Mouse (Mus musculus): ENCODE results near the gene Tex12. TPM values are rescaled to one million over a fixed set of nuclear protein-coding genes. Genes with fewer than 3 reads are reported as not detected.

Gene Tex12
- total RNA-seq (2021): not detected
- long read RNA-seq, experiment 1: 0 reads
- long read RNA-seq, experiment 2: 0 reads

- no peak for DNase-seq (ENCODE audit: low spot score in 2 of 2)
These were observed at the start of gene Tex12 for GRCm38 (mm10) chr9:50561145-50561917. TSS of gene Tex12 (minus strand) at chr9:50561325.

GRCm38 (mm10) chr9:50604338-50604737 lies 43.2 kb upstream of the Tex12 start:
- no peak for DNase-seq (ENCODE audit: low spot score in 2 of 2)

GRCm38 (mm10) chr9:50603998-50604324 lies 42.8 kb upstream of the Tex12 start:
- DNase-seq (ENCODE audit: low spot score in 2 of 2): no peak

- DNase-seq (ENCODE audit: low spot score in 2 of 2): peak; percentile 83 to 93
These were observed 42.3 kb upstream of the Tex12 start, which contains the start of the genes Sdhd and Timm8b for GRCm38 (mm10) chr9:50603189-50603997. TSS of gene Sdhd (minus strand) at chr9:50603812. TSS of gene Timm8b (plus strand) at chr9:50603910.

DNA sequence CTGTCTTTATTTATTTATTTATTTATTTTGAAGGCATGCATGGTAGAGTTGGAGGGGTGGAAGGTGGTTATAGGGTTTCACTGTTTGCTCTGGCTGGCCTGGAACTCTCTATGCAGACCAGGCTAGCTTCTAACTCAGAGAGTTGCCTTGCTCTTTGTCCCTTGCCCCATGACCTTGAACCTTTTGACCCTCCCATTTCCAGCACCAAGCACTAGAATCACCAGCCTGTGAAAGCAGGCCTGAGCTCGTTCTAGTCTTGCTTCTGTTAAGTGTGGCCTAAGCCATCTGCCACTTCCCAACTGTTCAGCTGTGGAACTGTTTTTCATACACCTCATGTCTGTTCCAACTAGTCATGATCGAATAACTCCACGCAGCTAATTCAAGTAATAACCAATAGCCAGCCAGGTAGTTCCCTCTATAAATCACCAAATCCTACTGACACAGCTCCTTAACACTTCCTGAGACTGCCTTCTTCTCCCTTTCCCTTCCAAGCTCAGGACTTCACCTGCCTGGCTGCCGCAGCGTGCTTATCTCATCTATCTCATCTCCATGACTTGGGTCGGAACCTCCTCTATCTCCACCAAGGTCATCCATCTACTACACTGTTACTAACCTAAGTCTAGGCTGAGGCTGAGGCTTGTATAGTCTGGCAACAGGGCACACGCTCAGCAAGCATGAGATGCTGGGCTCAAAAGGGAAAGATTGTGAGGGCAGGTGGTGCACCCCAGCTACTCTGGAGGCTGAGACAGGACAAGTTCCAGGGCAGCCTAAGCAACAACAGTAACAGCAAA lies 41.1 kb upstream of the Tex12 start:
- no peak for DNase-seq (ENCODE audit: low spot score in 2 of 2)

GRCm38 (mm10) chr9:50601536-50601935 lies 40.4 kb upstream of the Tex12 start:
- no peak for DNase-seq (ENCODE audit: low spot score in 2 of 2)

DNA sequence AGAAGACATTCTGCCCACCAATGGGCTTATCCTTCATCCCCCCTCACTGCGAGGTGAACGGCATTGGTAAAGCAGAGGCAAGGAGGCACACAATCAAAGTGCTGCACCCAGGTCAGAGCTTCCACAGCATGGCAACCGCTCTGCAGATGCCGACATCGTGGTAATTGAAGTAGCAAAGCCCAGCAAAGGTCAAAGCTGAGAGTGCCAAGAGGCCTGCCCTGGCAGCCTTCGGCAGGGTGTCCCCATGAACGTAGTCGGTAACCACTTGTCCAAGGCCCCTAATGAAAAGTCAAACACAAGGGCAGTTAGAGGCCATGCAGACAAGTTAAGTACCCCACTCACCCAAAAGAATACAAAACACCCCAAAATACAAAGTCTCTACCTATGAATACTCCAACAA lies 35.8 kb upstream of the Tex12 start:
- DNase-seq (ENCODE audit: low spot score in 2 of 2): no peak

GRCm38 (mm10) chr9:50594794-50595417 lies 33.8 kb upstream of the Tex12 start:
- DNase-seq (ENCODE audit: low spot score in 2 of 2): no peak

DNA sequence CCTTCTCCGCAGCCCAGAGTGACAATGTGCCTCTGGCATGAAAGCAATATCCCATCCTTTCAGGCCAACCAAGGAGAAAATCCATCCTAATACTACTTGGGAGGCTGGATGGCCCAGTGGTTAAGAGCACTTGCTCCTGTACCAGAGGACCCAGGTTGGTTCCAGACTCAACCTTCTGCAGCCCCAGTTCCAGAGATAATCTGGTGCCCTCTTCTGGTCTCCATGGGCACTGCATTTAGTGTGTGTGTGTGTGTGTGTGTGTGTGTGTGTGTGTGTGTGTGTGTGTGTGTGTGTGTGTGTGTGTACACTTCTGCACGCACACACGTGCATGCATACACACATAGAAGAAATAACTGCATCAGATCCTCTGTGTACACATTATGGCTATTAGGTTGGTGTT lies 32.4 kb upstream of the Tex12 start:
- no peak for DNase-seq (ENCODE audit: low spot score in 2 of 2)

- no peak for DNase-seq (ENCODE audit: low spot score in 2 of 2)
These were observed 31.8 kb upstream of the Tex12 start for GRCm38 (mm10) chr9:50592955-50593354.

GRCm38 (mm10) chr9:50590856-50591518 lies 29.9 kb upstream of the Tex12 start:
- no peak for DNase-seq (ENCODE audit: low spot score in 2 of 2)

DNA sequence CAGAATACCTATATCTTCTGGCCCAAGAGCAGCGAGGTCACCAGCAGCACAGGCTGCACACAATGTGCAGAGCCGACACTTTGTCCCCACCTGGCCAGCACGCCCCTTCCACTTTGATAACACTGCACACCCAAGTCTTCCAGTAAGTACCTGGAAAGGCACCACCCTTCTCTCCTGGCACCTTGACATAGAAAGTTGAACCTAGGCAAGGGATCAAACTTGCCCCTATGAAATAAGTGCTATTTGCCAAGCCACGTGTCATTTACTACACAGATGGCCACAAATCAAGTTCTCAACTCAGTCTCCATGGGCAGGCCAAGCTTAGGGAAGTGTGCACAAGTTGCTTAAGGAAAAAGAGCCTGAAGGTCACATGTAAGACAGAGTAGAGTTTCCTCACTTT lies 25.8 kb upstream of the Tex12 start:
- no peak for DNase-seq (ENCODE audit: low spot score in 2 of 2)

DNA sequence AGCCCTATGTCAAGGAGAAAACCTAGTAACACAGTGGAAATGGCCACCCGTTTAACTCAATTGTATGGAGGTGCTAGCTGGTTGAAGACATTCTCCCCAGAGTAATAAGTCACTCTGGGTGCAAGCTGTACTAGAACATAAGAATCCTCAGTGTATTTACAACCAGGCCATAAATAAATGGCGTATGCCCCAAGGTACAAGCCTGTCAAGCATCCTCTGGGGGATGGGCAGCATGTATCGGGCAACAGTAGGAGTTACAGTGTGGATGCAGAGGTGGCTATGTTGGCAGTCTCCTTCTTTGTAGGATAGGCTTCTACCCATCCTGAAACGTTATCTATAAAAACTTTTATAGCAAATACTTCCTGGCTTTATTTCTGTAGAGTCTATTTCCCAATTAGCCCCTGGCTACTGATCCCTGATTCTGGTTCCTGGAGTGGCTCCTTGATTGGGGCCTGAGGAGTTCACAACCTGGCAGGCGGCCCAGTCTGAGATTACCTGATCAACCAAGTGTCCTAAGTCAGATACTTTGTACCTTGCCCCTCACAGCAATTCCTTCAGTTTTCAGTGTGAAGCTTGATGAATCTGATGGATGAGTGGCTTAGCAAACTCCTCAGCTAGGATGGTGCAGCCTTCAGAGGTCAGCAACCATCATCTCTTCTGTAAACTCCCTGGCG lies 24.2 kb upstream of the Tex12 start:
- DNase-seq (ENCODE audit: low spot score in 2 of 2): no peak

DNA sequence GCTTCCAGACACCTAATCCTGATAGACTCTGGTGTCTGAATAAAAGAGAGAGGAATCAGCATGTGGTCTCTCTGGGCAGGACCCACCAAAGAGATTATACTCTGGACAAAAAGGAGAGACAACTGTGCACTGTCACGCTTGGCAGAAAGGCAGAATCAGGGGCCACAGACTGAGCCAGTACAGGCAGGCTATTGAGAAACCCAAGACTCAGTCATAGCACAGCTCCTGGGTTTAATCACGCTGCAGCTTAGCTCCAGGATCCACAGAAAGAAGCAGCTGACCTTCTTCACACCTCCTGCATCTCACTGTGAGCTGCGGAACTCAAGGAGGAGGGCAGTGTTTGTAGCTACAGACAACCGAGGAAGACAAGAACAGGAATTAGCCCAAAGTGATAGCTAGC lies 19.2 kb upstream of the Tex12 start:
- no peak for DNase-seq (ENCODE audit: low spot score in 2 of 2)

DNA sequence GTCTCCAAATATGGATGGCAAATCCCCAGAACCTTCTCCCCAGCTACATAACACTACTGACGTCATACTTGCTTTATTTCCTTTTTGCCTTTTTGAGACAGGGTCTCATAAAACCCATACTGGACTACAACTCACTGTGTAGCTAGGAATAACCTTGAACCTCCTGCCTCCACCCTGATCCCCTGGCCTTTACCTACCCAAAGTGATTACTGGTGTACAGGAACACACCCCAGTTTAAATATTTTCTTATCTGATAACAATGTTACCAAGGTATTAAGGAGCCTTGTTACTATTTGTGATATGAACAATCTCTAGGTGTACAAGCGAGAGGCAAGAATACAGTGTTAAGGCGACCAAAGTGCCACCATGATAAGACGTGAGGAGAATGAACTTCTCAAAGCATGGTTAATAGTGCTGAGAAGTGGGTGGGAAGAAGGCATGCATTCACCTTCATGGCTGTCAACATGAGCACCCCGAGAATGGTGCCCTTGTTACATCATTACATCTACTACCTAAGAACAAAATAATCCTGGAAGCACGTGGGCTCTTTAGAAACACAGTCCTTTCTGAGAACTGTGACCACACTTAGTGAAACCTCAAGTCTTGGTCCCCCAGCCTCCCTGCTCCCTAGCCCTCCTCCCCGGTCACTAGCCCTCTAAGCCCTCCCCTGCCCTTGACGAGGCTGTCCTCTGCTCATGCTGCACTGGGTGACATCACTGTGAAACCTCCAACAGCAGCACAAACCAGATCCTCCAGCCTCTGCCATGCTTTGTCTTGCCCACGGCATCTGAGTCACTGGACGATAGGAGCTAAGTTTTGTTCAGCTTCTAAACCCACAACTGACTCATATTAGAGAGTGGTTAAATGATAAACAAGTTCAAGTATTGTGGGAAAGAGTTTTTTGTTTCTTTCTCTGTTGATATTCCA lies 8.7 kb upstream of the Tex12 start:
- DNase-seq (ENCODE audit: low spot score in 2 of 2): no peak

DNA sequence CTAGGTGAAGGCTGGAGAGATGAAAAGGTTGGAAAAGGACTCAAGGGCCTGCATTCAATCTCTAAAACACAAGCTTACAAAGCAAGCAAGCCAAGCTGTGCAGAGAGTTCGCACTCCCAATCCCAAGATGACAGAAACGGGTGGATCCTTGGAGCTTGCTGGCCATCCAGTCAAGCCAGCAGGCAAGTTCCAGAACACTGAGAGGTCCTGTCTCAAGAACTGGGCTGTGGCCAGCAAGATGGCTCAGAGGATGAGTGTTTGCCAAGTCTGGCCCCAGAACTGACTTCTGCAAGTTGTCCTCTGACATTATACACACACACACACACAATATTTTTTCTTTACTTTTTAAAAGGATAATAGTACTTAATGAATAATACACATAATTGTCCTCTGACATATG lies 6.8 kb upstream of the Tex12 start:
- DNase-seq (ENCODE audit: low spot score in 2 of 2): no peak

- no peak for DNase-seq (ENCODE audit: low spot score in 2 of 2)
These were observed 6.2 kb upstream of the Tex12 start for GRCm38 (mm10) chr9:50567372-50567771.

GRCm38 (mm10) chr9:50565940-50566339 lies 4.8 kb upstream of the Tex12 start:
- no peak for DNase-seq (ENCODE audit: low spot score in 2 of 2)

GRCm38 (mm10) chr9:50565173-50565572 lies 4.0 kb upstream of the Tex12 start:
- DNase-seq (ENCODE audit: low spot score in 2 of 2): no peak
